Mouse (Mus musculus) spleen, postnatal 36 days (tissue): ENCODE measurements at regions not wholly inside any gene's neighbourhood (a gene's known extent, or its start where the extent isn't known, plus 50 kb on each side); places are given as distances from the start of the nearest gene placed in this dataset.

Experiments used
- DNase-seq, 2 experiments: peaks; one replicate each; pipeline ENCODE4 v3.0.0; 2022; ENCODE audit warnings: low spot score in 2 of 2, mixed read lengths in 1 of 2

DNA sequence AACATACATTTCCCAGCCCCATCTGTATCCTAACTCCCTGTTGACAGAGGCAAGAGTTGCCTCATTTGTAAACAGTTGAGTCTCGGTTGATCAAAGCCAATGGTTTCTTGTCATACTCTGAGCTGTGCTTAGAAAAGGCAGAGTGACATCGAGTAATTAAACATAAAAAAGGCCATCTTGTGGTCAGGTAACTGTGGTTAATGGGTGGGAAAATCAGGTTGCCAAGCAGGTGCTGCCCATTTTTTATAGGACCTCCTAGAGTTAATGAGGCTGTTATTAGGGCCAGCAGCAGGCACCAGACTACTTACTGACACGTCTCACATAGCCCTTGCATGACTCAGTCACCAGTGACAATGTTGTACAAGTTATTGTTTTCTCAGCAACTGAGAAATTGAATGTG lies 130.7 kb upstream of the Cxxc4 start:
- no peak for DNase-seq

DNA sequence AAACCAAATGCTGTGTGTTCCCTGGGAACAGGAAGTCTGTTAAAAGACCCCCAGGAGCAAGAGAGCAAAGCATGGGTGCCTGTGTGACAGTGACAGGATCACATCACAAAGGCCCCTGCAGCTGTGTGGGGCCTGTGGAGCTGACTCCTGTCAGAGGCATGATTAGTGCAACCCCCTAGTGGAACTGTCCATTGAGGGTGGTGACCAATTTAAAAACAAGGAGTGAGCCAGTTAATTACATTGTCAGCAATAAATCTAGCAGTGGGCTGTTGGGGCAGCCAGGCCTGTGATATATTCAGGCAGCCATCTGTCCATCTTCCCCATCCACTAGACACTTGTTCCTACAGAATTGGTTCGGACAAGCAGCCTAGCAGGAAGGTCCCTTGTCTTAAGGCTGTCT lies 121.8 kb upstream of the Cxxc4 start:
- DNase-seq, result no peak

DNA sequence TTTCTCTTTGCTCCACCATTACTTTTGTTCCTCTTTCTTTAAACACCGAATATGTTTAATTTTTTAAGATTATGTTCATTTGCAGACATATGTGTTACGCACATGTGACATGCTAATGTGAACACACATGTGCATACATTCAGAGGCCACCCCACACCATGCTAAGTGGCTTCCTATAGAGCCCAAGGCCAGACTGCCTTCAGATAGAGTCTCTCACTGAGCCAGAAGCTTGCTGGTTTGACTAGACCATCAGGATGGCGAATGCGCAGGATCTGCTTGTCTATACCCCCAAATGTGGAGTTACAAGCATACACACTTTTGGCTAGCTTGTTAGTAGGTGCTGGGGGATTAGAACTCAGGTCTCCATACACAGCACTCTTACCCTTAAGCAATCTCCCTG lies 121.3 kb upstream of the Cxxc4 start:
- DNase-seq, result no peak

DNA sequence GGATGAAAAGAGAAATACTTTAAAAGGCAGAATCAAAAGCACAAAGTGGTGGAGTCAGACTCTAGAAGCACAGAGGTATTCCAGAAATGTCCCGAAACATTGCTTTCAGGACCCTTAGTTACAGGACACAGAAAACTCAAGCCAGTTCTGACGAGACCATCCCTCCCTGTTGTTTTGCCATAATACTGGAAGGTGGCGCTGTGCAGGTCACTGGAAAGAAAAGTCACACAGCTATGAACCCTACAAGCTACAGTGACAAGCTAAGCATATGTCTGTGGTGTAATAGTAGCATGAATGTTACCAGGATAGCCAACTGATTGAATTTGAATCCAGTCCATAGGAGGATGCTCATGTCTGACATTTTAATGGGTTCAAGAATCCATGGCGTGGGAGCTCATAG lies 117.4 kb upstream of the Cxxc4 start:
- no peak for DNase-seq

DNA sequence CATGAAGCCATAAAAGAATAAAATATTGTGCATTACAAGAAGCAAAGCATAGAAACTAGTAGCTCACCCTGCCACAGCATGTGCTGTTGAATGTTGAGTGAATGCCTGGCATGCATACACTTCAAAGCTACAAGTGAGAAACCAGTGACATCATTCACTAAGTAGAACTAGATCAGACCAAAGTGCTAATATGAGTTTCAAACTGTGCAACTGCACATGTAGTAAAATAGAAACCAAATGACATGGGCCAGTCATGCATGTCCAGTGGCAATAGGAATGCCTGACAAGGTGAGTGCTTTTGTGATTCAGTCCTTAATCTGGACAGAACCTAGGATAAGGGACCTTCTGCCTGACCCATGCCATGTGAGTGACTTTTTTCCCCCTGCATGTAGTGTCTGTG lies 111.3 kb upstream of the Cxxc4 start:
- DNase-seq, result no peak

DNA sequence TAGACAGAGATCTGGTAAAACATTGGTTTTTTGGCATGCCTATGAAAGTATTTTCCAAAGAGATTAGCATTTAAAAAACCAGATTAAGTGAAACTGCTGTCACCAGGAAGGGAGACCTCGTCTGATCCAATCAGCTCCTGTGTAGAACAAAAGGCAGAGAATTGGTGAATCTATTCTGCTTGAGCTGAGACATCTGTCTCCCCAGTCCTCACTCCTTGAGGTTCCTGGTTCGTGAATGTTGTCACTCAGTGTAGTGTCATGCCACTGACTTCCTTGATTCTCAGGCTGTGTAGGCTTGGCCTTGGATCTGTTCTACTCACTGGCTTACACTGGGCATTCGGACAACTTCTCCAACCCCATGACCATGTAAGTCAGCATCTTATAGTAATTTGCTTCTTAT lies 105.9 kb upstream of the Cxxc4 start:
- no peak for DNase-seq

DNA sequence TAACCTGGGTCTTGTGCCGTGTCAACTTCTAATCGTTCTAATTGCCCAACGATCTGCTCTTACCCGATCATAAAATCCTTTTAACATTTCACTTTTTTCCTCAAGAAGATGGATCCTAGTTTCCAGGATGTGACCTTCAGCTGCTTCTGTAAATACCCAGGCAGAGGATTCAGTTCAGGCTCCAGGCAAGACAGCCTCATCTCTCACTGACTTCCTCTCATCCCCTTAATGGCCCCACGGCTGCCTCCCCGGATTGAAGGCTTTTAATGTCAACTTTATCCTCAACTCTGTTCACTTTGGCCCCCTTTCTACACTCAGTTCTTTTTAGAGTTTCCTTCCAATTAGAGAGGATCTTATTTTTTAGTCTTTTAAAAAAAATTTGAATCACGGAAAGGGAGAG lies 91.0 kb upstream of the Cxxc4 start:
- no peak for DNase-seq

DNA sequence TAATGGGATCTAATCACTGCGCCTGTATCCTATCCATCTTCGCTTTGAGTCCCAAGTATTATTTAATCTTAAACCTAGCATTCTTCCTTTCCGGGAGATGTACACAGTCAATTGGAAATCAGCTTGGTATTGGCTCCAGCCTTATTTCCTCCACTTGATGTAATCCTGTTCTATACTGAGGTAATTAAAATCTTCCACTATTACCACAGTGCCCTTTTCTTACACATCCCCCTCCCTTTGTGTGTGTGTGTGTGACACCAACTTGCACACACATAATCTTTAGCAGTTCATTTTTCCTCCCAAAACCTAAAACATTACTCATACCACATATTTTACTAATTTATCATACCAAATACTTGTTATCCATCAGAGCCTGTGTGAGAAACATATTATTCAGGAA lies 90.3 kb upstream of the Cxxc4 start:
- no peak for DNase-seq

DNA sequence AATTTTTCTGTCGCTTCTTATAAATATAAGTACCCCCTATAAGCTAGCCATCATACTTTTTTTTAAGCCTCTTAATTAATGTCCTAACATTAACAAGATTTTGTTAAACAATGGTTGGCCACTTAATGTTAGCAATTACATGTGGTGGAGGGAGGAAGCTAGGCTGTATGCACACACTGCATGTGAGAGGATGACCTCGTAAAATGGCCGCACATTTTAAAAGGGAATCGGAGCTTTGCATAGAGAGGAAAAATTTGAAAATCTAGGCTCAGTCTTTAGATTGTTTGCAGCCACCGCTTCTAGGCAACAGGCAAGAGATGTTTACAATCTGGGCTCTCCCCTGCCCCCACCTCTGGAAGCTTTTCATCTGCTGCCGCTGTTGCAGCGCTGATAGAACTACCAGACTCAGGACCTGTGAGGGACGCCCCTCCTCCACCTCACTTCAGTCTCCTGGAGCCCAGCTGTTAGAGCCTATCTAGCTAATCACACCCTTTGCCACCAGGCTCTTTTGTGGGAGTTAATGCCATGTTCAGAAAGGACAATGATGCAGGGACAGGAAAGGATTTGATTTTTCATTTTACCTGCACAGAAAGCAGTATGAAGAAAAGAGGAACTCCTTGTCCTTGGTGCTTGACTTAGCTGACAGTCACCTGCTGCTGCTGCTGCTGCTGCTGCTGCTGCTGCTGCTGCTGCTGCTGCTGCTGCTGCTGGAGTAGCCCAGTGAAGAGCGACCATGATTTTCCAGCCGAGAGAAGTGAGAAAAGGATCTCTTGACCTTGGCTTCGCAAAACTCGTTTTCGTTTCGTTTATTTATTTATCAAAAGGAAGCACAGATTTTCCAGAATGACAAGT lies 89.7 kb upstream of the Cxxc4 start:
- no peak for DNase-seq

DNA sequence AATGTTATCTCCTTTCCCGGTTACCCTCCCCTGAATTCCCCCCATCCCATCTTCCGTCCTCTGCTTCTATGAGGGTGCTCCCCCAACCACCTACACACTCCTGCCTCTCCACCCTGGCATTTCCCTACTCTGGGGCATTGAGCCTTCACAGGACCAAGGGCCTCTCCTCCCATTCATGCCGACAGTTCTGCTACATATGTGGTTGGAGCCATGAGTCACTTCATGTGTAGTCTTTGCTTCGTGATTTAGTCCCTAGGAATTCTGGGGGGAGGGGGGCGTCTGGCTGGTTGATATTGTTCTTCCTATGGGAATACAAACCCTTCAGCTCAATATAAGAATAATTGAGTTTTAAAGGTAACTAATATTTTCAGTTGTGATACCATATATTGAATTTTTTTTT lies 74.0 kb upstream of the Cxxc4 start:
- no peak for DNase-seq

DNA sequence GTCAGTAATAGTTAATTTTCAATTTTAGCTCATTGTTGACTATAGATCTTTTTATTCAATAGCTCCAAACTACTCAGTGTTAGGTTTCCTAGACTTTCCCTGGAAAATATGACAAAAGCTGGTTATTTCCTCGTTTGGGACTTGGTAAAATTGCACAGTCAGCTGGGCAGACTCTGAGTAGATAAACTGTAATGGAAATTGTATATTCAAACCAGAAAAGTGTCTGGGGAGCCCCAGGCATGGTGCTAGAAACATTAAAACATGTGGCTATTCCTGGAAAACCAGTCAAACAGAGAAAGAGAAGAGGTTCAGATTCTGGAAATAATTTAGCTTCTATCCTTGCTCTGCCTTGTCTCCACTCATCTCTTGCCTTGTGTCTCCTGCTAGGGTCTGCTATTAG lies 66.4 kb upstream of the Cxxc4 start:
- DNase-seq, result no peak

DNA sequence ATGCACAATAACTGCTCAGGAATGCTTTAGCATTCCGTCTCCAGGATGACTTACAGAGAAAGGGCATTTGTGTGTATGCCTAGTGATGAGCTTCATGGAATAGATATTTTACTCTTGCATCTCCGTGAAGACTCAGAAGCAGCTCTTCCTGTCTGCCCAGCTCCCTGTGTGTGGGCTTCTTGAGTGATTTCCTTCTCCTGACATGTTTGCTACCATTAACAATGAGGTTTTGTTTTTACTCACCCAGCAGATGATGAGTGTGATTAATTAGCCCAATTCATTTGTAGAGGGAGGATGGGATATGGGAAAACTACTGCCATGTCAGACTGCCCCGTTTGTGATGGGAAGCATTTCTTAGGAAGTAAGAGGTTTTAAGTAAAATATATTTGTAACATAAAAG lies 63.9 kb upstream of the Cxxc4 start:
- no peak for DNase-seq

DNA sequence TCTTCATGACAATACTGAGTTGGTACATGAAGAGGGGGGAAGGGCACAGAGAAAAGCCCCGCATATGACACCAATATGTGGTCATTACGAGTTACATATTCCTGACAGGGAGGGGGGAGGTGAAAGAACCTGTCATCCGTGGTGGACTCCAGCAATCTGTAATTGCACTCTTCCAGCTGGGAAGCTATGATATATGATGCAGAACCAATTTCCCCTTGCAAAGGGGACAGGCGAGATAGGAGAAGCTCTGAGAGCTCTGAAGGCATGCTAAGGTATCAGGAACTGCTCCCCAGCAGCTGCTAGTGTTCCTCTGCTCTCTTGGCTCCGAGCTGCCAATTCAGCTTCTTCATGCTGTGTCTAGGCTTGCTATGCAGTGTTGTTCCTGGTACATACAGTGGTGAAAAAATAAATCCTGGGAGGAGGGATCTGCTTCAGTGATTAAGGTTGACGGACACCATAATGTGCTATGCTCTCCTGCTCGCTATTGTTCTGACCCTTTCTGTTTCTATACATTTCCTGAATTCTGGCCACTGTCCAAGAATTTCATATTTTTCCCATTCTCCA lies 57.7 kb upstream of the Cxxc4 start:
- no peak for DNase-seq

DNA sequence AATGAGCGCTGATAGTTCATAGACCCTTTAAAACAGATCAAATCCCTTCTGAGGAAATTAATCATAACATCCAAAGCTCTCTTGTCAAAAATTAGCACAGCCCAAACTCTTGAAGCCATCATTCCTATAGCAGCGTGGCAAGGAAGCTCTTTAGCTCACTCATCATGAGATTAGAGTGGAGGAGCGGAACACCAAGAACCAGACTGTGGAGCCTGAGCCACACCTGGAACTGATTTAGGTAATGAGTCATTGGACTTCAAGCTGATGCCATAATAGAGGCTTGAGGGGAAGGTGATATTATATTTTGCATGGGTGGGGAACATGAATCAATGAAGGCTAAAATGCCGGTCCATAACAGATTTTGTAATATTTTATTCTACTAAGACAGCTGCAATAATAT lies 52.2 kb upstream of the Cxxc4 start:
- no peak for DNase-seq
